Mouse (Mus musculus): ENCODE measurements around the gene Bcas3.
A peak's percentile ranks its signal among the peaks of the same experiment; 100 is the strongest.

The Bcas3 gene

DNA sequence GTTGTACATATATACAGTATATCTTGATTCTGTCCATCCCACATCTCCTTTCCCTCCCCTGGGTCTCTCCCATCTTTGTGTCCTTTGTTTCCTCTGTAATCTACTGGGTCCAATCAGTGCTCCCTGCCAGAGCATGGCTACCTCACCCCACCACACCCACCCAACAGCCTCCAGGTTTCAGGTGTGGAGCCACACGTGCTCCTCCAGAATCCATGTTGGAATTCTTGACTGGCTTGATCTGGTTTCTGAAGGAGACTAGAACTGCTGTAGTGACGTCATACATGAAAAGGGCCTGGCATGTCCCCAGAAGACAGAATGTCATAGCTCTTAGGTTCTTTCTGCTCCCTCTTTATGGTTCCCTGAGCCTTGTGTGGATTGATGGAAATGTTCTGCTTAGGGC, 395.9 kb downstream of the Bcas3 start:
- DNase-seq (ENCODE audit: low read depth, low spot score): no peak

DNA sequence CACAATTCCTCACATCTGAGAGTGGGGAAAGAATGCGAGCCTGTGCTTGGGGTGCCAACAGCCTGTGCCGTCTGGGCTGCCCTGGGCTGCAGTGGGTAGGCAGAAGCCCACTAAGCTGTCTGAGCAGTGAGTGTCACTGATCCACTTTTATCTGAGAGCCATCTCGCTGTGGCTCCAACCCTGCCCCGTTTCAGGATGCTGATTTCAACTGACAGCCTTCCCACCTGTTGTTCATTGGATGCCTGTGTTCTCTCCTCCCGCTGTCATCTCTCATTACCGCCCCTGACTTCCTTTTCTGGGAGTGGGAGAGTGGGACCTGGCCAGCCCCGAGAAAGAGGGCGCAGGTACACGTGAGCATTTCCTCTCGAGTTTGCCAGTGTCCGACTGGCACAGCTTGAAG, 398.2 kb downstream of the Bcas3 start:
- no peak for DNase-seq (ENCODE audit: low read depth, low spot score)

DNA sequence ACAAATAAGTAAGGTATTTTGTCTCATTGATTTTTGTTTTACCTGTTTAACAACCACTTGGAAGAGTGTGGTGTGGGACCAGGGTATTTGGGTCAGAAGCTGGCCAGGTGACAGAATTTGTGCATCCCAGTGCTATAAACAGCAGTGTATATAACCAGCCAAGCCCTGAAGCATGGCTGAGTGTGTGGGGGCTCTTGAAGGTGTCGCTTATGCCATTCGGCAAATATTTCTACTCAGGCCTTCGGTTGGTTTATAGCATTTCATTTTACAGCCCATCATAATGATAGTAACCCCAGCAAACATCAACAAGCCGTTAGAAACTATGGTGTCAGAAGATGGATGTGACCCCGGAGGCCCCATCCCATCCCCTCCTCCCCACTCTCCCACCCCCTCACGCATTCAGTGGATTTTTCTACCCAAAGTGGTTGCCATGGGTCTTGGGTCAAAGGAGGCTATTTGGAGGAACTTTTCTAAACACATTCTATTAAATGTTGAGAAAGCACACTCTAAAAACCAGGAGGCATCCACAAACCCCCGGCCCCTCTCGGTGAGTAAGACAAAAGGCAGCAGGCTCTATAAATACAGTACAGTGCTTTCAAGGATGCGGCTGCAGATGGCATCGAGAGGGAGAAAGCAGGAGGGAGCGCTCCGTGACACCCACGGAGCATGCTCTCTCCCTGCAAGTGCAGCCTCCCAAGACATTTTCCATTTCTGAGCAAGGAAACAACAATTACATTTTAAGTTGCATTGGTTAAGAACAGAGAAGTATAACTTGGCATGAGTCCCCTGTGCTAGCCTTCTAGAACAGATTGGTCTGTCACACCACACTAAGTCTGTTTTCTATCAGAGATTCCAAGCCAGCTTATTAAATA, 401.9 kb downstream of the Bcas3 start:
- DNase-seq (ENCODE audit: low read depth, low spot score): no peak

DNA sequence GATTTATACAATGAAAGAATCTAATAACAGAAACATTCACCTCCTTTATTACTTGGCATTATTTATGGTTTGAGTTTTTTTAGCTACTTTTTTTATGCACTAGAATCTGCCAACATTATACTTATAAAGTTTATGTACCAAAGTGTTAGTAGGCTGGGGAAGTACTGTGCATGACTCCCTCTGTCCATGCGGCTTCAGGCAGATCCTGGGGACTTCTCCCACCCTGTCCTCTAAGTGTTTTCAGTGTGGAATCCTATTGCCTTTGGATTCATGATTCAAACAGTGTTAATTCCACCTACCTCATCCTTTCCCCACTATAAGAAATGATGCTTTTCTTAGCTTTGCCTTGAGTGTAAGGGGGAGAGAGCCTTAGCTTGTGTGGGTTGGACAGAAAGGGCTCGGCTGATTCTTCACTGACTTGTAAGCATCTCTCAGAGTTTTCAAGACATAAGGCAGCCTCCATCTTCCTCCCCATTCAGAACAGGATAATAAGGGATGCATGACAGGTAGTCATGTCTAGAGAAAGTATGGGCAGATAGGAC, 402.6 kb downstream of the Bcas3 start:
- no peak for DNase-seq (ENCODE audit: low read depth, low spot score)

DNA sequence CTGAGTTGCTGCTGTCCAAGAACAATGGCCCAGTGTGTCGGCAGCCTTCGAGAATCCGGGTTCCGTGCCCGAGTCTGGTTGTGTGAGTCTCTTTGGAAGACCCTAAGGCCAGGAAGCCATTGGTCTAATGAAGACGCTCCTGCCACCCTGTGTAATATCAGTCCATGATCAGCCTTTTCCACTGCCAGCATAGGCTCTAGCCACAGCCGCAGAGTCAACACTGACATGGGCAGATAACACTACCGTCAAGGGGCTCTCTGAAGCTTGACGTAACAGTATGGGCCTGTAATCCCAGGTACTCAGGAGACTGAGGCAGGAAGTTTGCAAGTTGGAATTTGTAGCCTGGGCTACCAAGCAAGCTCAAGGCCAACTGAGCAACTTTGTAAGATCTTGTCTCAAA, 405.9 kb downstream of the Bcas3 start:
- no peak for DNase-seq (ENCODE audit: low read depth, low spot score)

DNA sequence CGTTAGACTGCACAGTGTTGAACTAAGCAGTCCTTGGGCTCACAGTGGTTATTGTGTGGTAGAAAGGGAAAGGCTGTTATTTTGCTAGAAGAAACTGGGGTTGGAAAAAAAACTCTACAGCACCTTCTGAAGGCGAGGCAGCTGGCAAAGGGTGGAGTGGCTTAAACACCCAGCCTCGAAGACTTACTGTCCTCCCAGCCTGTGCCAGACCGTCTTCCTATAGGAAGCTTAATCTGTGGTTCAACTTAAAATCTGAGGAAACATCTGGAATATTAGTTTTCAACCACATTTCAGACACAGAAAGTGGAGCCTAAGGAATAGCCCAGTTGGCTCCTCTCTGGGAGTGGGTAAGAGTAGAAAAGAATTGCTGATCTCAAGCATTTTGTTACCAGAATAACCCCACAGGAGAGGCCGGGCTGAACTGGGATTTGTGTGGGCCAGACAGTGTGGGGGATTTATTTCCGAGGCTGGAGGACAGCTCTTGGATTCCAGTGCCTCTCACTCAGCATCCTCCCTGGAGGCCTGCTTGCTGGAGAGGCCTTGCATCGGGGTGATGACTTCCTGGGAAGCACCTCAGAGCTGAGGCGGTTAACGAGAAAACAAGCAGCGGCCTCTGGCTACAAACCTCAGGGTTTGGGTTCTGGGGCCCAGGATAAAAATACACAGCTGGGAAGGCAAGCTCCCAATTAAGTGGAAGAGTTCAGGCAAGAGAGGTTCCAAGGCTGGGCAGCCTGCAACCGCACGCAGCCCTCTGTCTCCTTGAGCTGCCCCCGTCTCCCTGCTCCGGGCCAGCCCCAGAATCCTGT, 406.9 kb downstream of the Bcas3 start:
- no peak for DNase-seq (ENCODE audit: low read depth, low spot score)

DNA sequence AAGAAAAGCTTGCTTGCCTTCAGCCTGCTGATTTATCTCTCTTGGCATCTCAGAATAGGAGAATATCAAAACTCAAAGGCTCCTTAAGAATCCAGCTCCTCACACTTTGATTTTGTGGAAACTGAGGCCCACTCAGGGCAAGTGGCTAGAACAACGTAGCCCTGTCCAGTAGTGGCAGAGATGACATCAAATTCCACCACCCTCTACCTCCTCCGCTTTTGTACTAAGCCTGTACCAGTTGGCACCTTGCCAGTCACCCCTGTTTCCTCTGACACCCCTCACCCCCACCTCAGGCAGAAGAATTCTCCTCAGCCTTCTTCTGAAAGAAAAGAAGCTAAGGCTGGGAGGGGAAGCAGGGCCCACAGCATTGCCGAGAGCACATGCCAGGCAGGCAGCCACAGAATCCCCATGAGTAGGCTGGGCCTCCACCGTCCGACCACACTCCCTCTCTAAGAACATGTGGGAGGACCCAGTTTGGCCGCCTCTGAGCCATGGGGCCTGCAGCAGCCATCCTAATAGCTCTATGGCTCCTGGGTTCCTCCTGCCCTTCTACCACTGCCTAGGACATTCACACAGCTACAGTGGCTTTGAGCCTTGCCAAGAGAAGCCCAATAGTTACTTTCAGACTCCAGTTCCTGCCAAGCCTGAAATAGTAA, 407.6 kb downstream of the Bcas3 start:
- no peak for DNase-seq (ENCODE audit: low read depth, low spot score)

DNA sequence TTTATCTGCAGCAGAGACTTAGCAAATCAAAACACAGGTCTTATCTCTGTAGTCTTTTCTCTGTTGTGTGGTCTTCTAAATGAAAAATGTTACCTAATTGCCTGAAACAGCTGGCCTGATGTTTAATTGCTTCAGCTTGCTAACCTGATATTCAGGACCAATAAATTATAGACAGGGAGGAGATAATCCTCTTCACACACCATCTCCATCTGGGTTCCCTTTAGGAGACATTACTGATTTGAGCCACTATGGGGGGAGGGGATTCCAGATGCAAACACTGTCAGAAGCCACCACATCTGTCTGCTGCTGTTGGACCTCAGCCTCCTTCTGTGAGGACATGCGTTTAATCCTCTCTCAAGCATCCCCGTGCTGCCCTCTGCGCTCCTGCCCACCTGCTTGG, 408.2 kb downstream of the Bcas3 start:
- DNase-seq (ENCODE audit: low read depth, low spot score): no peak

DNA sequence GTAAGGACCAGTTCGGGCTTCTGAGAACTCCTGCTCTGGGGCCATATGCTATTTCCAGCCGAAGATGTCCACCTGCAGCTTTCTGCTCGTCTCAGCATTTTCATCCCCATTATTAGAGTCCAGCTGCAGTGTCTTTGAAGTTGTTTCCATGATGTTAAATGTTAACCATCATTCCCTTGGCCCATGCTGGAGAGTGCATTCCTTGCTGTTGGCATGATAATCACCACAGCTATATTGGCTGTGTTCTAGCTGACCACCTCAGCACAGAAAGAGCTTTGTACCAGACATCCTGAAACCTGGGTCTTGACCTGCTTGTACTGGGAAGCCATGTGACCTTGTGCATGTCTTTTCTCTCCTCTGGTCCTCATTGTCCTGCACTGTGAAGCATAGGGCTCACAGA, 410.7 kb downstream of the Bcas3 start:
- no peak for DNase-seq (ENCODE audit: low read depth, low spot score)

DNA sequence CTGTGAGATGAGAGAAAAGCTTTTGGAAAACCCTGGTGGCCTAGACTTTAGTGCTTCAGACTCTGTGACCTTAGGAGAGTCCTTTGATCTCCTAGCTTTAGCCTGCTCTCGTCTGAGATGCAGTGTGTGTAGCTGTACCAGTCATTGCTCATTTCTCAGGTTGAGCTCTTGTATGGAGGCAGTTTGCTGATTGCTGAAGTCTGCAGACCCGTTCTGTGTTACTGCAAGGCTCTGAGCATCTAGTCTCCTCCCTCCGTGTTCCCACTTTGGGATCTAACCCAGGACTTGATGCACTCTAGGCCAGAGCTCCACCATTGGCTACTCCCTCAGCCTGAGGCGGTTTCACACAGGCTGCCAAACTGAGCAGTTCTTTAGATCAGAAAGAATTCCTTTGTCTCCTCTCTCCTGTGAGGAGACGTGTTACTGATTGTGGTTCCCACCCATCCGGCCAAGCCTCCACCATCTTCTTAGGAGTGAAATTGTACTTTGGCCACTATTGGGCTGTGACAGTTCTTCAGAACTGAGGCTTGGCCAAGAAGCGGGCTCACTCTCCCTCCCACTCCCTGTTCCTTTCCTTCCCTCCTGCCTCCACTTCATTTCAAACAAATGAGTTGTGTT, 413.2 kb downstream of the Bcas3 start:
- DNase-seq (ENCODE audit: low read depth, low spot score): no peak

DNA sequence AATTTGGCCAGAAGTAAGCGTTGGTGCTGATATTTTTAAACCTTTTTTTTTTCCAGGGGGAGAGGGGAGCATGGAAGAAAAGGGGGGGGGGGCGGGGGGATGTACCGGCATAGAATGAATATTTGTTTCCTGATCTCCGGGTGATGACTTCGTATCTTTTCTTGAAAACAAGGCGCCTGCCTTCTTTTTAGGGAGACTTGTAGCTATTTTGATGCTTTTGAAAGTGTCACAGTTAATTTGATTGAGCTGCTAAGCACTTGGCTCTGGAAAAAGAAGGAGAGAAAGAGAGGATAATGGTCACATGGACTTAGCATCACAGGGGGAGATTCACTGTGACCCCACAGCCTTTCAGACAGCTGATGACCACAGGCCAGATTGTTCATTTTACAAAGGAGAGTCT, 413.8 kb downstream of the Bcas3 start:
- DNase-seq (ENCODE audit: low read depth, low spot score): no peak

DNA sequence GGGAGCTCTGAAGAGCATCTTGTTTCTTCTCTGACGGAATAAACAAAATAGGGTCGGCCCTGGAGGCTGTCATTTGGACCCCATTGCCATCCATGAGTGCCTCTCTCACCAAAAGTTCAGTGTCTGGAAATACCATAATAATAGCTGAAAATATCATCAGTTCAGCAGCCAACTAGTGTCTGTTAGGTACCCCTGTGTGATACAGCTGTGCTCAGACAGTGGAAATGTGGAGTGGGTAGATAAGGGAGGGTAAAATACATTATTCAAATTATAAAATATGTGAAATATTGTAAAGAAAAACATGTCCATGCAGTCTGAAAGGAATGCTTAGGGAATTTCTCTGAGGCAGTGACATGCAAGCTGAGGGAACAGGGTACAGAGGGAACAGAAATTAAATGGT, 416.8 kb downstream of the Bcas3 start:
- DNase-seq (ENCODE audit: low read depth, low spot score): no peak

DNA sequence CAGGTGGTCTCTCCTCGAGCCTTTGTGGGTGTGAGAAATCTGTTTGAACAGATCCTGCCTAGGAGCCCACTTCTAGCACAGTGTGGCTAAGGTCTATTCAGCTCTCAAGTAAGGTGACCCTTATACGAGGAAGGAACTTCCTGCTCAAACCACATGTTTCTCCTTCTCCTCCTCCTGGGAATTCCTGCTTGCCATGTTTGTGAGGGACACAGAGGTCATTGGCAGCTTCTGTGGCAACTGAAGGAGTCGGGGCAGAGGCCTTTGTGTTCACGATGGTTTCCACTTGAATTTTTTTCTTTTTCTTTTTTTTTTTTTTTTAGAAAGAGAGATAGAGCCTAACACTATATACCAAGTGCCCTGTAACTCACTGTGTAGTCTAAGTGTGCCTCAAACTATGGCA, 420.4 kb downstream of the Bcas3 start:
- DNase-seq (ENCODE audit: low read depth, low spot score): no peak

DNA sequence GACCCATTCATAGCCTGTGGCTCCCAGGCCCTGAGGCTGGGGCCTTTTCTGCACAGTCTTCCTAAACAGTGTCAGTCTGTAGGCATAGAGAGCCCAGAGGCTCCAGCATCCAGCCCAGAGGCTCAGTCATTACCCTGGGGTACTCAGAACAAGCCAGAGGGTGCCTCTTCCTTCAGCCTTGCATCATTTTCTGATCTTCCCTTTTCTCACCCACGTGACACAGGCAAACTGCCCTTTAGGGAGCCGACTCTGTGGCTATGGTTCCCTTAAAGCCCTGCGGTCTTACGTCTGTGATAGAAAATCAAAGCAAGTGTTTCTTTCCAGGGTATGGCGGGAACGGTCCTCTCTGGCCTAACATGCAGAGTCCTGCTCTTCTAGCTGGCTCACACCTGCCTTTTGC, 421.7 kb downstream of the Bcas3 start:
- DNase-seq (ENCODE audit: low read depth, low spot score): no peak

DNA sequence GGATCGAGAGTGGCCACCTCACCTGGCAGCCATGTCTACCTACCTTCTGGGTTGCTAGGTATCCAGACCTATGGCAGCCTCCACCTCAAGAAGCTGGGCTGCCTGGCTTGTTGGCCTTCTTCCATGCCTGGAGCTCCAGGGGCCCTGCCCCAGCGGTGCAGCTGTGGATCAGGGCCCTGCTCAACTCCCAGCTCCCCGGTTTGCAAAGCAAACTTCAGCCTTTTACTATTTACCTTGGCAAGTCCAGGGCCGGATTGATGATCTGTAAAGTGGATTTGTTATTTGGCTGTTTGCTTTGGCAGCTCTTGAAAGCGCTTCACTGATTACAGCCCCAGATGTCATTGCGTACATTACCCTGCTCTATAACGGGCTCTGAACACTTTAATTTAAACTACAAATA, 422.5 kb downstream of the Bcas3 start:
- no peak for DNase-seq (ENCODE audit: low read depth, low spot score)

DNA sequence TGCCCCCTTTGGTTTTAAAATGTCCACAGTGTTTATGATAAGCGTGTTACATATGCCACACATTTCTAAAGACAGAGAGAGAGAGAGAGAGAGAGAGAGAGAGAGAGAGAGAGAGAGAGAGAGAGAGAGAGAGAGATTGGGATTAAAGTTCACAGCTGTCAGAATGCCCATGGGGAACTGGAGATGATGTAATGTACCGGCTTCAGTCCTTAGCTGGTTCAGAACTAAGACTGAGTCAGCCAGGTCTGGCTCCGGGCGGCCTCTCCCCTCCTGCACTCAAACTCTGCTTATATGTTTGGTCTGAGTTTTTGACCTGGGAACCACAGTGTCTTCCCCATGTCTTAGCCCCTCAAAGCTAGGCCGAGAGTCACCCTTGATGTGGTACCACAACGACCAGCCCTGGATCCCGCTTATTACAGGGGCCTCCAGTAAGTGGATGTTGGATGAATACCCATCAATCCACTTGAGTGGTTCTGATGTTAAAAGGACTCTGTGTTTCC, 423.9 kb downstream of the Bcas3 start:
- DNase-seq (ENCODE audit: low read depth, low spot score): no peak

DNA sequence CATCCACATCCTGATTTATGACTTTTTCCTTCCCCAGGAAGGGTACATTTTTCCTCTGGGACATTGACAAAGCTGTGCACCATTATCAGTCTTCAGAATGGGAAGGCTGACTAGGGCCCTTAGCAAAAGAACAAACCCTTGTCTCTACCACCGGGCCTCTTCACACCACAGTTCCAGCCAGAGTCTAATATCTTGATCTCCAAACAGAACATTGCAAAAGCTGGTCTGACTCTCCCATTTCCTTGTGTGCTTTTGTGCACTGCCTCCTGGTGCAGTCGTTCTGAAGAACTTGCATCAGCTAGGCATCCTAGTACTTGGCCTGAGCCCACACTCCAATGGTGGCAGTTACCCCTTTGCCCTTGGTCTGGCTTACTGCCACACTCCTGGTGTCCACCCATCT, 425.0 kb downstream of the Bcas3 start:
- DNase-seq (ENCODE audit: low read depth, low spot score): no peak

DNA sequence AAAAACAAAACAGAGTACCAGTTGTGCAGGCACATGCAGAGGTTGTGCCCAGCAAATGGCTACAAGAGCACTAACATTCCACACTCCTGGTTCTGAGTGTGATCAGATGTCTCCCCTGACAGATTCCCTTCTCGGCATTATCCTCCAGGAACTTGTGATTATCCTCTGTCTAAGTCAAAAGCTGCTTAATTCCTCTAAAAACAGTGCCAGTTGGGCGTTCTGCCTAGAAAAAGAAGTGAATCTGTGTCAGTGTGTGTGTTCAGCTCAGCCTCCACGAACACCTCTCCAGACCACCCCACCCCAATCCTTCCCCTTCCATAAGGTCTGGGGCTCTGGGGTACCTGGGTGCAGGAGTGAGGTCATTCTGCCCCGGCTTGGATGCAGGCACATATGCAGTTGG, 427.3 kb downstream of the Bcas3 start:
- DNase-seq (ENCODE audit: low read depth, low spot score): no peak

DNA sequence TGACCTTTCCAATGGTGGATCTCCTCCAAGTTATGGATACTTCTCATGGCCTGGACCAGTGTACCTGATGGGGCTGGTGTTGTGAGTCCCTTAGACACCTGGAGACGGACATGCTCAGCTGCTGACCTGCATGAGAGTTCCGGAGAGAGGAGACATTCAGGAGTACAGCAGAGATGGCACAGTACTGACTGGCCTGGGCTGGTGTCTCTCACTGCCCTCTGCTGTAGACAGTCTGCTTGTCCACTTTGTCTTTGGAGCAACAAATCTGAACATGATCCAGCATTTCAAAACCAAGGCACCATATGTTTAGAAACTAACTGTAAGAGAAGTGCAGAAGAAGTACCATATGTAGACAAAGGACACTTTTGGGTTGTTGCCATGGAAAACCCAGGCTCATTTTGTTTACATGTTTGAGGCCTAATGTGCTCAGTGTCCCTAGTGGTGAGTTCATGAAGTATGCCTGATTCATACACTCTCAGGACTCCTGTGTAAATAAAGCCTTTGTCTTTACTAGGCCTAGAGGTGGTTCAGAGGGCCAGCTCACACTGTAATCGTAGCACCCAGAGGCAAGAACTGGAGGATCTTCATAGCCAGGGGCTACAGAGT, 433.2 kb downstream of the Bcas3 start:
- DNase-seq (ENCODE audit: low read depth, low spot score): peak; percentile 20

DNA sequence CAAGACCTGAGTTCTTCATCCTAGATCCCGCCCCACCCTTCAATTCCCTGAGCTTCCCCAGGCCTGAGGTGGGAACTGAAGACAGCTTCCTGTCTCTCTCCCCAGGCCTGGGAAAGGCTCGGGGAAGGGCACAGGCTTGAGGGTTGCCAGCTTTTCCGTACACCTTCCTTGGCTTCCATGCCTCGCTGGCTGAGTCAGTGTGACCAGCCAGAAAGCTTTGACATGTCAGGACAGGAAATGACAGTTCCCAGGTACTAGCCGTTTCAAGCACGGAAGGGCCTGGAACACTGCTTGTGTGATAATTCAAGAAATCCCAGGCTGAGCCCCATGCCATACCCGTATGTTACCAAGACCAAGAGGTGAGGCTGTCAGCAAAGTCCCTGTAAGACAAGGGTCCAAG, 436.8 kb downstream of the Bcas3 start:
- DNase-seq (ENCODE audit: low read depth, low spot score): no peak

DNA sequence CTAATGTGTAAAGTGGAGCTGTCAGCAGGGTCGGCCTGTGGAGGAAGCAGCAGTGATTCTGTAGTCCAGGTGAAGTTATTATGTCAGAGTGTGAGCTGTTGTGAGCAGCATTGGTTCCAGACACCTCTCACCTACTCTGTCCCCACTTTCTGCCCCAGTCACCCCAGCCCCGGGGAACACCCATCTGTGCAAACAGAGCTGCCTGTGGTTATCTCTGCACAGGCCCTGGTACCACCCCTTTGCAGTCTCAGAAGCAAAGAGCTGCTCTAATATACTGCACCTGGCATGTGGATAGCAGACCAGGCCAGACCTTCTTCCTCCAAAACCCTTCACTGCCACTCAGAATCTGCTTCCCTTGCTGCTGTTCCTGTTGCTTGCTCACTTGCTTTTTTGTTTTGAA, 437.3 kb downstream of the Bcas3 start:
- DNase-seq (ENCODE audit: low read depth, low spot score): peak; percentile 3
